Mouse (Mus musculus) cerebellum, postnatal 10 days (tissue): ENCODE data around the gene Nos1ap.
A peak's percentile ranks its signal among the peaks of the same experiment; 100 is the strongest.

Experiments
- DNase-seq, 2 experiments: peaks; one replicate each; pipeline ENCODE4 v3.0.0; 2021; ENCODE audit warnings: mixed read lengths in 2 of 2

Nos1ap gene

GRCm38 (mm10) chr1:170343081-170343480 lies 246.6 kb downstream of the Nos1ap start:
- no peak for DNase-seq

- no peak for DNase-seq
These were observed 249.7 kb downstream of the Nos1ap start for GRCm38 (mm10) chr1:170339943-170340342.

GRCm38 (mm10) chr1:170332775-170333174 lies 256.9 kb downstream of the Nos1ap start:
- no peak for DNase-seq

GRCm38 (mm10) chr1:170331926-170332325 lies 257.7 kb downstream of the Nos1ap start:
- no peak for DNase-seq

- DNase-seq, result no peak
These were observed 264.4 kb downstream of the Nos1ap start for GRCm38 (mm10) chr1:170325277-170325676.

- DNase-seq, result no peak
These were observed 265.3 kb downstream of the Nos1ap start for GRCm38 (mm10) chr1:170324312-170324711.

- DNase-seq, result no peak
These were observed 266.7 kb downstream of the Nos1ap start for GRCm38 (mm10) chr1:170323001-170323400.

- DNase-seq, result no peak
These were observed 267.6 kb downstream of the Nos1ap start for GRCm38 (mm10) chr1:170322046-170322445.

- no peak for DNase-seq
These were observed 278.2 kb downstream of the Nos1ap start for GRCm38 (mm10) chr1:170311431-170311830.

GRCm38 (mm10) chr1:170308503-170308902 lies 281.2 kb downstream of the Nos1ap start, which contains the start of gene Spata46:
Spata46 (plus strand) TSS chr1:170308803.
- DNase-seq, result no peak

- no peak for DNase-seq
These were observed 283.4 kb downstream of the Nos1ap start, which contains the start of gene Gm7694 for GRCm38 (mm10) chr1:170306232-170306631. Gm7694 (minus strand) TSS chr1:170306332.

- DNase-seq, result no peak
These were observed 284.7 kb downstream of the Nos1ap start for GRCm38 (mm10) chr1:170305002-170305401.

GRCm38 (mm10) chr1:170303103-170303502 lies 286.6 kb downstream of the Nos1ap start:
- no peak for DNase-seq

GRCm38 (mm10) chr1:170302456-170302855 lies 287.2 kb downstream of the Nos1ap start:
- no peak for DNase-seq

GRCm38 (mm10) chr1:170301686-170302085 lies 288.0 kb downstream of the Nos1ap start:
- no peak for DNase-seq

GRCm38 (mm10) chr1:170299496-170299895 lies 290.2 kb downstream of the Nos1ap start:
- DNase-seq, result no peak

- DNase-seq, result no peak
These were observed 294.7 kb downstream of the Nos1ap start for GRCm38 (mm10) chr1:170294786-170295570.

GRCm38 (mm10) chr1:170293257-170293656 lies 296.4 kb downstream of the Nos1ap start:
- peak in 1 of 2 experiments; percentile 12 for DNase-seq

- DNase-seq, result peak; percentile 76 to 83
These were observed 297.3 kb downstream of the Nos1ap start for GRCm38 (mm10) chr1:170292239-170292951.

GRCm38 (mm10) chr1:170282415-170283129 lies 307.1 kb downstream of the Nos1ap start:
- no peak for DNase-seq

GRCm38 (mm10) chr1:170277016-170277415 lies 312.6 kb downstream of the Nos1ap start, which contains the start of gene Sh2d1b1:
Sh2d1b1 (plus strand) TSS chr1:170277320.
- no peak for DNase-seq

GRCm38 (mm10) chr1:170273252-170273651 lies 316.4 kb downstream of the Nos1ap start:
- DNase-seq, result no peak

GRCm38 (mm10) chr1:170270696-170271095 lies 319.0 kb downstream of the Nos1ap start:
- DNase-seq, result no peak
